Mouse (Mus musculus) gastrocnemius, postnatal 36 days (tissue): ENCODE measurements around the gene Lrrc75b. TPM values are rescaled to one million over a fixed set of nuclear protein-coding genes. Genes with fewer than 3 reads are reported as not detected.

Source experiments
- DNase-seq, 2 experiments: peaks; one replicate each; pipeline ENCODE4 v3.0.0; 2022
- intact Hi-C: fragments of 180-260 bp; cut with DNase I; formaldehyde crosslinking; loops from one replicate; pipeline ENCODE4 v1.15.1; 2025
- long read RNA-seq, 2 experiments: library from polyadenylated mRNA; stranded (forward); transcript quantifications; one replicate each; pipeline ENCODE4 v2.0.0; 2021
- total RNA-seq, 2 experiments: library from RNA; stranded (reverse); gene quantifications; 2 replicates each; pipeline ENCODE4 v1.2.3; 2021

Lrrc75b gene
- total RNA-seq, result under 1 TPM; 0.20 to 0.64 TPM
- long read RNA-seq, experiment 1, result 0 reads
- long read RNA-seq, experiment 2, partial matches to known transcripts, result 0 of 1 reads
- long read RNA-seq, experiment 2, other reads (novel, unspliced or antisense), result 1 of 1 reads

DNA sequence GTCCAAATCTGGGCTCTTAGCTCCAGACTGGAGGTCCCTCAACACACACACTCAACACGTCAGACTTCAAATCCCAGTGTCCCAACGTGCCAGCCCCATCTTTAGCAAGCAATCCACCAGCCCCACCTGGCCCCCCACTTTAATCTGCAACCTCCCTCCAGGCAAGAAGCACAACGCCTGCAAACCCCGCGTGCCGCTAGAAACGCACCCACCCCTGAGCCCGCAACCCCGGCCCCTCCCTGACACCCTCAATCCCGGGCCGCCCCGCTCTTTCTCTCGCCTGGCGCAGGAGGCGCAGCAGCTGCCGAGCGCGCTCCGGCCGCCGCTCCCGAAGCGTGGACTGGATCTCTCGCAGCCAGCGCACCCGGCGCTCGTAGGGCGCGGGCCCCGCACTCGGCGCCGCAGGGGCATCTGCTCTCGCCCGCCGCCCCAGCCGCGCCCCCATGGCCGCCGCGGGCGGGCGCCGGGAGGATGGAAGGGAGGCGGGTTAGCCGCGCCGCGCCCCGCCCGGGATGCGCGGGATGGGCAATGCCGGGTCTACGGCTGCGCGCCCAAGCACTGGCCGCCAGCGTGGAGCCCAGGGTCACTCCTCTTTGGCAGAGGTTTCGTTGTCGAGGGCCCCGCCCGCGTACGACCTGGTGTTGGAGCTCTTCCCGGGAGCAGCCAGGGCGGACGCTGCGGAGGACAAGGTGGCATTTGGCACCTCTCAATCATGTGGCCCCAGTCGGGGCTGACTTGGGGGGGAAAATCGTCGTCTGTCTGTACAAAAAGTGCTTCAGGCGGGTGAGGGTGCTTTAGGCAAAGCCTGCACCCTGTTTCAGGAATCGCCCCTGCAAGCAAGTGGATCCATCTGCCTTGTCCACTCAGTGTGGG is at the start of gene Lrrc75b:
Lrrc75b (minus strand) TSS at position 655 of the 873 bp plus-strand sequence.
- intact Hi-C loops, result no loop called here

DNA sequence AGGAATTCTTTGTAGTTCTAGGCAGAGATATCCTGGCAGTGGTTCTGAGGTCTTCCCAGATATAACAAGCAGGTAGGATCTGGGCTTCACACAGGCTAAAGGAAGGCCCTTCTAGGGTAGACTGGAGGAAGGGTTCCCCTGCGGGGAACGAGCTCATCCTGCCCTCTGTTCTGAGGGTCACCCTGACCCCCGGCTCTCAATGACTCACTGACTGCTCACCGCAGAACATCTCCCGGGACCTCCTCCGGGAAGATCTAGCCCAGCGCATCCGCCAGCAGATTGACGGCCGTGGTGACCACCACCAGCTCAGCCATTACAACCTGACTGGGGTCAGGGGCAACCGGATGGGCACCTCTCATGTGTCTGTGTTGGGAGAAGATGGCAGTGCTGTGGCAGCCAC is 48.8 kb upstream of the Lrrc75b start:
- intact Hi-C loops, result no loop called here
- no peak for DNase-seq

More for the DNA sequence above, at the start of gene Lrrc75b:
- DNase-seq, result peak; percentile 48 to 53

GRCm38 (mm10) chr10:75607253-75607652 is 47.1 kb upstream of the Lrrc75b start:
- no peak for DNase-seq
- intact Hi-C loops, result no loop called here

DNA sequence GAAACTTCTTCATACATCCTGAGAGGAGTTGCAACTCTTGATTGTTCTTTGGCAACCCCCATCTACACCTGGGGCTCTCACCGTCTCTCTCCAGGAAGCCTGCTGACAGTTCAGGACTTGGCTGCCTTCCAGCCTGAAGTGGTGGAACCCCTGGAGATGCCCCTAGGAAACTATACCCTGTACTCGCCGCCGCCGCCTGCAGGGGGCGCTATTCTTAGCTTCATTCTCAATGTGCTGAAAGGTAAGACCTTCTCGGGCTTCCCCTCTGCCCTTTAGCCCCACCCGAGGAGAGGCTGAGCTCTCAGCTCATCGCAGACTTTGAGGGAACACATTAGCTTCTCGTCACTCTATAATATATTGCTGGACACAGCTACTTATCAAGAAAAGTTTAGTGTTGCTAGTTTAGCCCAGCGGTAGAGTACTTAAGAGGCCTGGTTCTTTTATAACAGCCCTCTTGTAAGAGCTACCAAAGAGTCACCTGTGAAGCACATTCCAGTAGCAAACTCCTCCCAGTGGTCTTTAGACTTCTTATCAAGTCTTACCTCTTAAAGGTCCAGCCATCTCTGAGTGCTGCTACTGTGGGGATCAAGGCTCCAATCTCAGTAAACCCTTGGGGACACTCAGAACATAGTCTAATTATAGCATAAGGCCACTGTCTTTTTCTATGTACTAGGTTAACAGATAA is 45.2 kb upstream of the Lrrc75b start:
- DNase-seq, result no peak
- intact Hi-C loops, result no loop called here

DNA sequence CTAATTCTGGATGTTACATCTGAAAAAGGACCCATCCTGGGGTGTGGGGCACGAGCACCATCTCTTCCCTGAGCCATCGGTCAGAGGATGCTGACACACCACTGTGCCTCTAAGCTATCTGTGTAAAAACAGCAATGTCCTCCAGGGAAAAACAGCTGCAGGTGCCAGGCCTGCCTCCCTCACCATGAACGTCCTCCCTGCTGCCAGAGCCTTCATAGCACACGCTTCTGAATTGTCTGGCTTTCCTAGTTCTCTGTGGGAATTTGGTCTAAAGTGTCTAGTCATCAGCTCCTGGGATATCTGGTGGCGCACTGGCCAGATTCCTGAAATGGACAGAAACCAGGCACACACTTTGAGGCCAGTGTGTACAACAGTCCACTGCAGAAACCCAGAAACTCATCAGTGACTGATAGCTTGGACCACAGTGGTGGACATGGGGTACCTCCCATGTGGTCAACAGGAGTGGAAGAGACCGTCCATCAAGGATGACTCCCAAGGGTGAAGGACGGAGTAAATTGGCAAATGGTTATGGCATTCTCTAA is 40.1 kb upstream of the Lrrc75b start:
- DNase-seq, result no peak
- intact Hi-C loops, result no loop called here

DNA sequence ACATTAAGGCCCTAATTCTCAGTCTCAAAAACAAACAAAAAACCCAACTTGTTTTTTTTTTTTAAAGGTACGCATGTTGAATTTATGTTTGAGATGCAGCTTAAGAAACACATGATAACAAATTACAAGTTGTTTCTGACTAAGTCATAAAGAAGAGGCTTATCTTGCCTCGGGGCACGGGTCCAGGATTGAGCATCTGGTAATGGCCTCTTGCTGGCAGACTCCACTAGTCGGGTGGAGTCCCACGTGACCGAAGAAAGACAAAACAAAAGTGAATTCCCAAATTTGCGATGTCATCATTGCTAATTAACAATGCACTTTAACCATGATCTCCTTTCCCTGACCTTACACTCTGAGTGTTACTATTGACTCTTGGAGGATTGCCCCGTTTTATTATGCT is 35.9 kb upstream of the Lrrc75b start:
- DNase-seq, result peak; percentile 56 to 73
- intact Hi-C loops, result no loop called here

- intact Hi-C loops, result no loop called here
- no peak for DNase-seq
Measured at GRCm38 (mm10) chr10:75592585-75592984, 32.5 kb upstream of the Lrrc75b start.

DNA sequence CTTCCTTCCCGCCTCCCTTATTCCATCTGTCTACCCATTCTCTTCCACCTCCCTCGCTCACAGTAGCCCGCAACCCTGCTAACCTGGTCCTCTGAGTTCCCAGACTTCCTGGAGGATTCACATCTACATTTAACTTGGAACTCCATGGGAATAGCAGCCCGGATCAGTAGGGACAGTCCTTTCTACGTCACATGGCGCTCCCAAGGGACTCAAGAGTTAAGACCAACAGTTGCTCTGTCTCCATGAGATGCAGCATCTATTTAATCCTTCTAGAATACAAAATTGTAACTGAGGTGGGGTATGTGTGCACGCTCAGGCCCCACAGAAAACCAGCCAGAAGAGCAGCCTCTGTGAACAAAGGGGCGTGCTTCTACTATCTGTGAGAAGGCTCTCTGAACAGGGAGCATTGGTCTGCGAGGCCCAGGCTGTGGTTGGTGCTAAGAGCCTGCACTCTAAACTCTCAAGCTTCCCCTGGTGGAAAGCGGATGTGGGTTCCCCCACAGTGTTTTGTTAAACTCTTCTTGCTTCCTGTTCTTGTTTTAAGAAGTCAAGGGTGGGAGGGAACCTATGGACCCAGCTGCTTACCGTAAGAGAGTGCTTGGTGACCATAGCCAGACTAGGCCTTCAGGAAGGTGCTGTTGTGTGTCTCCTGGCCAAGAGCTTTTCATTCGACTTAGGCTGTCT is 31.2 kb upstream of the Lrrc75b start:
- intact Hi-C loops, result no loop called here
- DNase-seq, result no peak

GRCm38 (mm10) chr10:75589651-75590050 is 29.5 kb upstream of the Lrrc75b start:
- DNase-seq, result peak in 1 of 2 experiments; percentile 28
- intact Hi-C loops, result loop anchor here (5.0 kb wide), 1 partner anchor 263 kb away; no protein-coding TSS in a partner anchor

GRCm38 (mm10) chr10:75589129-75589528 is 29.0 kb upstream of the Lrrc75b start, which contains the start of gene Ggt5:
Gene Ggt5 (plus strand): TSS chr10:75589340.
- DNase-seq, result peak; percentile 53 to 58
- intact Hi-C loops, result loop anchor here (5.0 kb wide), 1 partner anchor 263 kb away; no protein-coding TSS in a partner anchor

- intact Hi-C loops, result loop anchor here (5.0 kb wide), 1 partner anchor 264 kb away; no protein-coding TSS in a partner anchor
- DNase-seq, result peak in 1 of 2 experiments; percentile 33
Measured at GRCm38 (mm10) chr10:75588336-75588735, 28.2 kb upstream of the Lrrc75b start.

GRCm38 (mm10) chr10:75587781-75588180 is 27.7 kb upstream of the Lrrc75b start:
- intact Hi-C loops, result loop anchor here (1.0 to 5.0 kb wide), 4 partner anchors 48 to 361 kb away; no protein-coding TSS in a partner anchor
- no peak for DNase-seq

- intact Hi-C loops, result loop anchor here (2.0 to 5.0 kb wide), 3 partner anchors 116 to 362 kb away; no protein-coding TSS in a partner anchor
- DNase-seq, result no peak
Measured at GRCm38 (mm10) chr10:75586553-75586879, 26.4 kb upstream of the Lrrc75b start.

- peak; percentile 86 to 88 for DNase-seq
- intact Hi-C loops, result loop anchor here (2.0 to 5.0 kb wide), 3 partner anchors 117 to 363 kb away; no protein-coding TSS in a partner anchor
Measured at GRCm38 (mm10) chr10:75585876-75586552, 25.9 kb upstream of the Lrrc75b start.

DNA sequence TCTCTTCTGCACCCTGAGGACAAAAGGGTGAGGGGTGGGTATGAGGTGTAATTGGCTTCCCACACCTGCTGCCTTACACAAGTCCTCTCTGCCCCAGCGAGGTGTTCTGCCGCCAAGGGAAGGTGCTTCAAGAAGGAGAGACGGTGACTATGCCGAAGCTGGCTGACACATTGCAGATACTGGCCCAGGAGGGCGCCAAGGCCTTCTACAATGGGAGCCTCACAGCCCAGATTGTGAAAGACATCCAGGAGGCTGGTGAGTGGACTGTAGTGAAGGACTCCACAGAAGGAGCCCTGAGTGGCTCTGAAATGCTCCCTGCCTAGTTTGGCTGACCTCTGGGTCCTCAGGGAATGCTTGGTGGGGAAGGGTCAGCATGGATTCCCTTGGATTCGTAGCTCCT is 19.0 kb upstream of the Lrrc75b start:
- intact Hi-C loops, result no loop called here
- no peak for DNase-seq

DNA sequence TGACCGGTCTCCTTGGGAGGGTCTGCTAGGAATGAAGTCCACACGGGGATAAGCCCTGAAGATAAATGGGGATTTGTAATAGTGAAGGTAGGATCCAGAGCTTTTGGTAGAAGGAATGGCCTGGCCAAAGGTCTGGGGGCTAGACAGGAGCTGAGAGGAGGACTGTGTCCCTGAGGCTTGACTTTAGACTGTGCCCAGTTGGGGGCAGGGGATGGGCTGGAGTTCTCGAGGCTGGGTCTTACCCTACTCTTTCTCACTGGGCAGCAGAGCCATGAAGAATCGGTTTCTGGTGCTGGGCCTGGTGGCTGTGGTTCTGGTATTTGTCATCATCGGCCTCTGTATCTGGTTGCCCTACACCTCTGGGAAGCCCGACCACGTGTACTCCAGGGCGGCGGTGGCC is 13.8 kb upstream of the Lrrc75b start:
- DNase-seq, result no peak
- intact Hi-C loops, result no loop called here

DNA sequence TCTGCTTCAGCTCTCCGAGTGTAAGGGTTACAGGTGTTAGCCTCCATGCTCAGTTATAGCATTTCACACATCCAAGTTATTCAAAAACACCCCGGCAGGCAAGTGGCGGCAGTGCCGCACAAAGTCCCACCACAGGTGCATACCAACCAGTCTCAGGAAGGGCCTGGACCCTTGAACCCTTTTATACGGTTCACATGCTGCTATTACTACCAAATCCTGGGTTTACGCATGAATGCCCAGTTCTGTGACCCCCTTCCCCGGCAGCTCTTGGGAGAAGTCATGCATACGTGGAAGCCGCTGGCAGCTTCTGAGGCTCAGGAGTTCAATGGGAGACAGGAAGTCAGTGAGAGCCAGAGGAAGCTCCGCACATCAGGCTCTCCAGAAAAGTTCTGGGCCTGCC is 13.1 kb upstream of the Lrrc75b start:
- DNase-seq, result no peak
- intact Hi-C loops, result no loop called here

DNA sequence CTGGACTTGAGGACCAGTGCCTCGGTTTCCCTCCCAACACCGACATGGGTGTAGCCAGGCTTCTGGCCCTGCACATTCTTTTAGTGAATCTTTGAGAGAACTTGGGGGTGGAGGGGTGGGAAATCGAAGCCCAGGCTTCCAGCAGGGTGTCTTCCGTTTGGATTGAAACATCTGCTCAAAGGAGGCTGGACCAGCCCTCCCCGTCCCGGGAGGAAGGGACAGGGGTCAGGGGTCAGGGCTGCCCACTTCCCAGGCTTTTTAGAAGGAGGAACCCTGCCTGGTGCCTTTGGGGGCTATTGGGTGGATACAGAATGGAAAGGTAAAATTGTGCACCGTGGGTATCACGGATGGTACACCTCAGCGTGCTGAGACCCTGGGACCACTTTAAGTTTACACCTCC is 11.8 kb upstream of the Lrrc75b start:
- DNase-seq, result no peak
- intact Hi-C loops, result no loop called here

DNA sequence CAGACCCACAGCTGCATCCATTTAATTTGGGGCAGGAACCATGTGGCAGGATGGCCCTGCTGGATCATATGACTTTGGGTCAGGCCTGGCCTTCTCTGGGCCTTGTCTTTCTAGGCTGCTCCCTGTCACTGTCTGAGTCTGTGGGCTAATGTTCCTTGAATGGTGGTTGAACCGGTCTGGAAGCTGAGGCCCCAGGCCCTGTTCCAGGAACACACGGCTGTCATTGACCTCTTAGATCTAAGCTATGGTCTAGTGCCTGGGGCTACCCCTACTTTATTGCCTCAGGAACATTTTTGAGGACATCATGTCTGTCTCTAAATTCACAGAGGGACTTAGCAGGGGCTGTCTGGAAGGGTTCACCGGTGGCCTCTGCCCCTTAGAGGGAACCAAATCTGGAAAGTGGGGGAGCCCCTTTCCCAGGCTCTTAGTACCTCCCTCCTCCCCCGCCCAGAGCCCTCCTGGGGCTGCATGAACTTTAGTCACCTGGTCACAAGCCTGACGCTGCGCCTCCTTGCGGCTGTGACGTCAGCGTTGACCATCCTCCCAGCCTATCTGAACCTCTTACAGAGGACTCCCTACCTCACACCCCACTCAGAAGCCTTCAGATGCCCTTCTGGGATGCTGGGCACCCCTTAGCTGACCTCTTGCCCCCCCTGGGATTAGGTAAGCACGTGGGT is 11.0 kb upstream of the Lrrc75b start:
- intact Hi-C loops, result no loop called here
- DNase-seq, result no peak
